Mouse (Mus musculus) myocyte (in vitro differentiated cells): ENCODE data around the gene Cd300lf.

Experiments
- MYOD1 ChIP-seq, 3 experiments: IDR thresholded peaks; one replicate each; pipeline ENCODE4 v1.6.1; 2011; ENCODE audit warnings: control low read depth in 2 of 3, low read depth in 2 of 3, mild to moderate bottlenecking in 2 of 3, moderate library complexity in 1 of 3; ENCODE audit not compliant: insufficient read length in 2 of 3, control insufficient read depth in 1 of 3
- POLR2A ChIP-seq: IDR thresholded peaks from one replicate; pipeline ENCODE4 v1.6.1; 2011; ENCODE audit warnings: low read depth, mild to moderate bottlenecking, control low read depth, moderate library complexity; ENCODE audit not compliant: insufficient read length
- USF1 ChIP-seq: IDR thresholded peaks from one replicate; pipeline ENCODE4 v1.6.1; 2011; ENCODE audit warnings: low read depth, mild to moderate bottlenecking, control low read depth, moderate library complexity

- no peak for TF ChIP-seq POLR2A
- no peak for TF ChIP-seq USF1
- no peak for TF ChIP-seq MYOD1 (IDR thresholded peaks at IDR 0.05; ENCODE audit: control insufficient read depth in 1 of 3, insufficient read length in 2 of 3, low read depth in 2 of 3)
Measured at GRCm38 (mm10) chr11:115172825-115173287, 39.1 kb upstream of the Cd300lf start.
